In genomic region chr7:102222830-102223556, GRCm38 (mm10) we compare ENCODE assay signal across 8 mouse cellular contexts. TPM values are rescaled to one million over a fixed set of nuclear protein-coding genes. Genes with fewer than 3 reads are reported as not detected.
DNase-seq lines count a peak whose midpoint lies in the region; ATAC-seq and TF ChIP-seq lines count a peak whose summit lies in the region.

No protein-coding gene starts in this region.

- no peaks in the 10 kb centered on the region for H3K4me1 ChIP-seq in embryonic facial prominence, embryonic 12.5 days
- H3K4me1 ChIP-seq in heart, adult 2 months (ENCODE audit: control insufficient read depth, insufficient read depth, low read length): peaks cover 9% of the 10 kb centered on the region
- H3K4me1 ChIP-seq in liver, embryonic 11.5 days (replicated peaks; ENCODE audit: control insufficient read depth, insufficient read depth, low read length): peaks cover 7% of the 10 kb centered on the region; the same call in 1 of the 2 replicates
- no peaks in the 10 kb centered on the region for H3K4me1 ChIP-seq in stomach, embryonic 14.5 days (ENCODE audit: control insufficient read depth, insufficient read depth, low read length)

- ATAC-seq in embryonic facial prominence, embryonic 12.5 days (ENCODE audit: insufficient number of reproducible peaks, insufficient read depth, low FRiP score, low TSS enrichment): peak; percentile 85
- ATAC-seq in liver, embryonic 11.5 days (replicated peaks; ENCODE audit: low FRiP score): peak; percentile 78
- peak; percentile 43 for ATAC-seq in monocyte, adult 5-6 weeks (replicated peaks; ENCODE audit: insufficient number of reproducible peaks, low FRiP score, low TSS enrichment, poor library complexity, severe bottlenecking)
- ATAC-seq in stomach, embryonic 14.5 days (ENCODE audit: insufficient number of reproducible peaks, insufficient read depth, low FRiP score, low read depth): peak; percentile 83

- intact Hi-C loops in heart, adult 2 months (cut with DNase I): loop anchor here (1.0 to 2.0 kb wide), 2 partner anchors 20 to 27 kb away; no protein-coding TSS in a partner anchor

- no peak for TF ChIP-seq EP300 in heart, adult 2 months (IDR thresholded peaks at IDR 0.05; ENCODE audit: insufficient read depth, low read depth, low read length)

- no peaks in the 10 kb centered on the region for H3K9me3 ChIP-seq in embryonic facial prominence, embryonic 12.5 days
- H3K9me3 ChIP-seq in liver, embryonic 11.5 days (ENCODE audit: control insufficient read depth, low read length): no peaks in the 10 kb centered on the region
- H3K9me3 ChIP-seq in stomach, embryonic 14.5 days (ENCODE audit: control insufficient read depth, low read depth, low read length): no peaks in the 10 kb centered on the region

- peak overlapping the region; percentile 63 for H3K4me3 ChIP-seq in embryonic facial prominence, embryonic 12.5 days
- H3K4me3 ChIP-seq in heart, adult 2 months: peak overlapping the region; percentile 75
- H3K4me3 ChIP-seq in liver, embryonic 11.5 days (ENCODE audit: low read depth, low read length): peak overlapping the region; percentile 67
- peak overlapping the region; percentile 58 for H3K4me3 ChIP-seq in stomach, embryonic 14.5 days (ENCODE audit: low read depth, low read length)

- WGBS in embryonic facial prominence, embryonic 12.5 days: under 1% methylated on average over 31 of the region's 31 CpGs
- 2% methylated on average over 31 of the region's 31 CpGs for WGBS in heart, adult 2 months
- WGBS in liver, embryonic 11.5 days: 2% methylated on average over 31 of the region's 31 CpGs
- WGBS in stomach, embryonic 14.5 days: under 1% methylated on average over 31 of the region's 31 CpGs

- TF ChIP-seq CTCF in heart, adult 2 months (IDR thresholded peaks at IDR 0.05): no peak

- H3K9ac ChIP-seq in embryonic facial prominence, embryonic 12.5 days: peak overlapping the region; percentile 60
- H3K9ac ChIP-seq in heart, adult 2 months (ENCODE audit: low read depth, low read length): peak overlapping the region; percentile 89
- peak overlapping the region; percentile 68 for H3K9ac ChIP-seq in liver, embryonic 11.5 days (ENCODE audit: low read depth, low read length)
- peak overlapping the region; percentile 56 for H3K9ac ChIP-seq in stomach, embryonic 14.5 days (replicated peaks; ENCODE audit: low read depth, low read length)

- 0 out of 2 replicates have a peak, but pooled peaks cover 5% of the 10 kb centered on the region for H3K36me3 ChIP-seq in embryonic facial prominence, embryonic 12.5 days
- peaks cover 6% of the 10 kb centered on the region; the same call in 1 of the 2 replicates for H3K36me3 ChIP-seq in heart, adult 2 months (ENCODE audit: control insufficient read depth, insufficient read depth, low read length)
- H3K36me3 ChIP-seq in liver, embryonic 11.5 days (ENCODE audit: control insufficient read depth, insufficient read depth, low read length): no peaks in the 10 kb centered on the region; the same call in 1 of the 2 replicates
- H3K36me3 ChIP-seq in stomach, embryonic 14.5 days (ENCODE audit: control insufficient read depth, insufficient read depth, low read length): no peaks in the 10 kb centered on the region; the same call in 1 of the 2 replicates

- DNase-seq in 3T3-L1 (ENCODE audit: low read depth, low spot score): peak; percentile 57
- DNase-seq in adrenal gland, adult 8-10 months: peak; percentile 67
- peak; percentile 83 to 84 for DNase-seq in heart, adult 2 months
- DNase-seq in kidney, adult 18-20 months: peak; percentile 82
- peak; percentile 78 for DNase-seq in liver, embryonic 11.5 days (ENCODE audit: low spot score)

- peak overlapping the region; percentile 64 for H3K4me2 ChIP-seq in embryonic facial prominence, embryonic 12.5 days (replicated peaks)
- H3K4me2 ChIP-seq in liver, embryonic 11.5 days: peak overlapping the region; percentile 94
- H3K4me2 ChIP-seq in stomach, embryonic 14.5 days (replicated peaks; ENCODE audit: low read depth, low read length): peak overlapping the region; percentile 71

- peak overlapping the region; percentile 75 for H3K27ac ChIP-seq in embryonic facial prominence, embryonic 12.5 days
- H3K27ac ChIP-seq in heart, adult 2 months: peak overlapping the region; percentile 74
- peak overlapping the region; percentile 53; the same call in 1 of the 2 replicates for H3K27ac ChIP-seq in liver, embryonic 11.5 days (ENCODE audit: low read depth, low read length)
- H3K27ac ChIP-seq in stomach, embryonic 14.5 days (ENCODE audit: low read length): peak overlapping the region; percentile 61; the same call in 1 of the 2 replicates

- H3K27me3 ChIP-seq in embryonic facial prominence, embryonic 12.5 days: no peaks in the 10 kb centered on the region
- no peaks in the 10 kb centered on the region for H3K27me3 ChIP-seq in heart, adult 2 months (ENCODE audit: control insufficient read depth, insufficient read depth, low read length)
- H3K27me3 ChIP-seq in liver, embryonic 11.5 days (replicated peaks; ENCODE audit: control insufficient read depth, insufficient read depth, low read length): no peaks in the 10 kb centered on the region
- H3K27me3 ChIP-seq in stomach, embryonic 14.5 days (ENCODE audit: control insufficient read depth, insufficient read depth, low read length): no peaks in the 10 kb centered on the region

- H3K79me2 ChIP-seq in heart, adult 2 months (replicated peaks; ENCODE audit: control insufficient read depth, insufficient read depth, low read length): no peaks in the 10 kb centered on the region

- peak; percentile 61 for TF ChIP-seq POLR2A in heart, adult 2 months (IDR thresholded peaks at IDR 0.05; ENCODE audit: insufficient read depth, low read depth, low read length)

RNA-seq across cellular contexts. Expression of gene Pgap2, which starts 13.0 kb away (rescaled TPM):
- total RNA-seq in adrenal gland, adult 8-10 months (2022): 10 to 100 TPM; 76.4 to 94.5 (median 93.0) TPM
- 78.4 and 83.3 TPM in 2 replicates for polyA plus RNA-seq in embryonic facial prominence, embryonic 12.5 days (2016; fragmentation: Nextera tagmentation; extraction: Ambion mirVana)
- total RNA-seq in heart, adult 2 months (2021): 10 to 100 TPM; 59.7 to 65.4 TPM
- polyA plus RNA-seq in heart, adult 2 months (2012; rRNA removed): 111 and 124 TPM in 2 replicates
- polyA plus RNA-seq in liver, embryonic 11.5 days (2014; fragmentation: Nextera tagmentation; extraction: Ambion mirVana): 40.0 and 45.5 TPM in 2 replicates
- total RNA-seq in monocyte, adult 5-6 weeks (2017): 14.2 to 22.1 TPM (median 16.5 TPM) in 3 replicates
- 99.0 and 103 TPM in 2 replicates for polyA plus RNA-seq in stomach, embryonic 14.5 days (2014; fragmentation: Nextera tagmentation; extraction: Ambion mirVana)

RNA-seq across cellular contexts. Expression of gene Nup98, which starts 13.0 kb away (rescaled TPM):
- 10 to 100 TPM; 56.0 to 84.3 (median 74.0) TPM for total RNA-seq in adrenal gland, adult 8-10 months (2022)
- polyA plus RNA-seq in embryonic facial prominence, embryonic 12.5 days (2016; fragmentation: Nextera tagmentation; extraction: Ambion mirVana): 46.6 and 46.9 TPM in 2 replicates
- 10 to 100 TPM; 31.9 to 32.9 TPM for total RNA-seq in heart, adult 2 months (2021)
- polyA plus RNA-seq in heart, adult 2 months (2012; rRNA removed): 9.9 and 15.6 TPM in 2 replicates
- polyA plus RNA-seq in liver, embryonic 11.5 days (2014; fragmentation: Nextera tagmentation; extraction: Ambion mirVana): 42.0 and 45.8 TPM in 2 replicates
- 67.0 to 71.8 TPM (median 71.7 TPM) in 3 replicates for total RNA-seq in monocyte, adult 5-6 weeks (2017)
- 51.6 and 53.5 TPM in 2 replicates for polyA plus RNA-seq in stomach, embryonic 14.5 days (2014; fragmentation: Nextera tagmentation; extraction: Ambion mirVana)

RNA-seq across cellular contexts. Expression of gene Rhog, which starts 32.9 kb away (rescaled TPM):
- 10 to 100 TPM; 39.8 to 54.4 (median 47.5) TPM for total RNA-seq in adrenal gland, adult 8-10 months (2022)
- polyA plus RNA-seq in embryonic facial prominence, embryonic 12.5 days (2016; fragmentation: Nextera tagmentation; extraction: Ambion mirVana): 48.7 and 50.0 TPM in 2 replicates
- 10 to 100 TPM; 22.4 to 26.3 TPM for total RNA-seq in heart, adult 2 months (2021)
- 22.5 and 34.2 TPM in 2 replicates for polyA plus RNA-seq in heart, adult 2 months (2012; rRNA removed)
- 76.8 and 81.1 TPM in 2 replicates for polyA plus RNA-seq in liver, embryonic 11.5 days (2014; fragmentation: Nextera tagmentation; extraction: Ambion mirVana)
- total RNA-seq in monocyte, adult 5-6 weeks (2017): 46.7 to 78.6 TPM (median 62.1 TPM) in 3 replicates
- 61.6 and 65.1 TPM in 2 replicates for polyA plus RNA-seq in stomach, embryonic 14.5 days (2014; fragmentation: Nextera tagmentation; extraction: Ambion mirVana)

RNA-seq across cellular contexts. Expression of gene Stim1, which starts 44.6 kb away (rescaled TPM):
- total RNA-seq in adrenal gland, adult 8-10 months (2022): 10 to 100 TPM; 74.4 to 93.6 (median 83.3) TPM
- polyA plus RNA-seq in embryonic facial prominence, embryonic 12.5 days (2016; fragmentation: Nextera tagmentation; extraction: Ambion mirVana): 24.6 and 25.0 TPM in 2 replicates
- total RNA-seq in heart, adult 2 months (2021): 10 to 100 TPM; 23.9 to 24.1 TPM
- 22.8 and 26.8 TPM in 2 replicates for polyA plus RNA-seq in heart, adult 2 months (2012; rRNA removed)
- polyA plus RNA-seq in liver, embryonic 11.5 days (2014; fragmentation: Nextera tagmentation; extraction: Ambion mirVana): 22.0 and 23.3 TPM in 2 replicates
- 46.8 to 79.7 TPM (median 51.0 TPM) in 3 replicates for total RNA-seq in monocyte, adult 5-6 weeks (2017)
- 24.9 and 25.6 TPM in 2 replicates for polyA plus RNA-seq in stomach, embryonic 14.5 days (2014; fragmentation: Nextera tagmentation; extraction: Ambion mirVana)

Comparison
In these comparisons a context has a peak if more than half of its experiments do, and no peak if none do; other contexts are left out.
1. Peak in every context shown above with its lines: DNase-seq, ATAC-seq, H3K4me3 ChIP-seq and H3K27ac ChIP-seq.